Mouse (Mus musculus) gastrocnemius, postnatal 10 days (tissue): ENCODE data around the gene Yaf2. TPM values are rescaled to one million over a fixed set of nuclear protein-coding genes. Genes with fewer than 3 reads are reported as not detected.
"Not testable (repeated sequence)": the region's sequence is repeated elsewhere in the genome, so short reads cannot be mapped to it uniquely, and the experiment has no call there.

Experiments
- DNase-seq: peaks from one replicate; pipeline ENCODE4 v3.0.0; 2021; ENCODE audit warnings: mixed read lengths
- long read RNA-seq, 2 experiments: library from polyadenylated mRNA; stranded (forward); transcript quantifications; one replicate each; pipeline ENCODE4 v2.0.0; 2021
- total RNA-seq, 2 experiments: library from RNA; stranded (reverse); gene quantifications; 2 replicates each; pipeline ENCODE4 v1.2.3; 2021

Gene Yaf2
- total RNA-seq: 10 to 100 TPM; 16.5 to 18.2 TPM
- long read RNA-seq, experiment 1, transcript Yaf2-201 (4 exons, 1,676 nt): minor isoform, 27 of 64 reads
- long read RNA-seq, experiment 1, transcript Yaf2-202 (5 exons, 1,870 nt): major isoform, 28 of 64 reads
- long read RNA-seq, experiment 1, partial matches to known transcripts: 7 of 64 reads
- long read RNA-seq, experiment 1, other reads (novel, unspliced or antisense): 2 of 64 reads
- long read RNA-seq, experiment 2, transcript Yaf2-202 (5 exons, 1,870 nt): minor isoform, 18 of 54 reads
- long read RNA-seq, experiment 2, transcript Yaf2-201 (4 exons, 1,676 nt): major isoform, 31 of 54 reads
- long read RNA-seq, experiment 2, partial matches to known transcripts: 2 of 54 reads
- long read RNA-seq, experiment 2, other reads (novel, unspliced or antisense): 3 of 54 reads

DNA sequence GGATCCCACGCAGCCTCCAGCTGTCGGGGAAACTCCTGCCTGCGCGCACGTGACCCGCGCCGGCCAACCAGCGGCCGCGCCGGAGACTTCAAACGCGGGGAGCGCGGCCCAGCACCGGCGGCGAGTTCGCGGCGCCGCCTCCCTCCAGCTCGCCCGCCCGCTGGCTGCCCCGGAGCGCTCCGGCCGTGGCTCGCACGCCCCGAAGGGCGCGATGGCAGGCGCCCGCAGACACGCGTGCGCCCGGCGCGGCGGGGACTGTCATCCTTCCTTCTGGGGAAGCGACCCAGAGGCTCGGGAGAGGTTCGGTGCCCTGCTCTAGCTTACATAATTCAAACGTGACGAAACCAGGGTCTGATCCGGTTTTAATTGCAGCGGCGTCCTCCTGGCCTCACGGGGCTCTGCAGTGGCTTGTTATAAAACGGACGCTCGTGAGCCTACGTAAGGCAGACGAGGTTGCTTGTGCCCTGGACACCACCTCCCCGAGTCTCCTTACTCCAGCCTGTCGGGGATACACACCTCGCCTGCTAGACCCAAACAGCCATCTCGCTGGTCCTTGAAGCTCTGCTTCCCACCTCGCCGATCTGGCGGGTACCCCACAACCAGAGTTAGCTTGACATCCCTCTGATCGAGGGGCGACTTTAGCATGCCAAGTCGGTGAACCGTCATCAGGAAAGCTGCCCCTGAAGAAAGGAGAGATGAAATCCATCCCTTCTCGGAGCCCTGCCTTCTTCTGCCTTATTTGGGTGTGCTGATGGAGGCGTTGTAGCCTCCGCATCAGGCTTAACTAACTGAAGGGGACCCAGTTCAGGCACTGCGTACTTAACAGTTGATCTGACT lies at the start of gene Yaf2:
TSS of gene Yaf2 (minus strand) at position 11 of the 837 bp plus-strand sequence.
- DNase-seq: peak; percentile 84

DNA sequence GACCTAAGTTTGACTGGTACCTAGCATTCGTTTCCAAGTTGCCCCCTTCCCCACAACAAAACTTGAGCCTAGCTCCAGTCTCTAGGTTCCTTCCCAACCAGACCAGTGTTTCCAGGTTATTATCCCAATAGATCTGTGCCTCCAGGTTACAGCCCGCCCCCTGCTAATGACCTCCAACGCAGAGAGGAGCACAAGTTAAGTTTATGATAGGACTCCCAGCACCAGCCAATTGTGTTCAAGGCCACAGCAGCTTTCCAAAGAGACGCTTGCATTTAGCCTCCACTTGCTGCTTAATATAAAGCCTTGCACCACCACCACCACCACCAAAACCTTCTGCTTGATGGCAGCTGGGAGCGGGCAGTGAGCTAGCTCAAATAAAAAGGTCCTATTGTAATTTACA lies 44.6 kb upstream of the Yaf2 start:
- no peak for DNase-seq

DNA sequence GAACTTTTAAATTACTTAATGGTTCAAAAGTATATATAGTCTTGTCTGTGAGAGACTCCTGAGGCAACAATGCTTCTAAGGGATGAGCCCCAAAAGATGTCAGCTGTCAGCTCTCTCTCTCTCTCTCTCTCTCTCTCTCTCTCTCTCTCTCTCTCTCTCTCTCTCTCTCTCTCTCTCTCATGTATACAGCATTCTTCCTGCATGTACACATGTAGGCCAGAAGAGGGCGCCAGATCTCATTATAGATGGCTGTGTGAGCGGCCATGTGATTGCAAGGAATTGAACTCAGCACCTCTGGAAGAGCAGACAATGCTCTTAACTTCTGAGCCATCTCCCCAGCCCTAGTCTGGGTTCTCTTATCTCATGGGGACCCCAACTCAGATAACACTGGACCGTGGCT lies 42.4 kb upstream of the Yaf2 start:
- no peak for DNase-seq

DNA sequence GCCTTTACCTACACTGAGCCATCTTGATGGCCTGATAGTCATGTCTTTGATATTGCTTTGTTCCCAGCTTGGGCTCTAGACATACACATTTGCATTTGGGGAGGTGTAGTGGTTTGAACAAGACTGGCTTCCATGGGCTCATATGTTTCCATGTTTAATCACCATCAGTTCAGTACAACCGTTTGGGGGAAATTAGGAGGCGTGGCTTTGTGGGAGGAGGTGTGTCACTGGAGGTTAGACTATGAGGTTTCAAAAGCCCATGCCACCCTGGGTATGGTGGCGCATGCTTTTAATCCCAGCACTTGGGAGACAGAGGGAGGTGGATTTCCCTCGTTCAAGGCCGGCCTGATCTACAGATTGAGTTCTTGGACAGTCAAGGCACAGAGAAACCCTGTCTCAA lies 39.0 kb upstream of the Yaf2 start:
- DNase-seq: no peak

DNA sequence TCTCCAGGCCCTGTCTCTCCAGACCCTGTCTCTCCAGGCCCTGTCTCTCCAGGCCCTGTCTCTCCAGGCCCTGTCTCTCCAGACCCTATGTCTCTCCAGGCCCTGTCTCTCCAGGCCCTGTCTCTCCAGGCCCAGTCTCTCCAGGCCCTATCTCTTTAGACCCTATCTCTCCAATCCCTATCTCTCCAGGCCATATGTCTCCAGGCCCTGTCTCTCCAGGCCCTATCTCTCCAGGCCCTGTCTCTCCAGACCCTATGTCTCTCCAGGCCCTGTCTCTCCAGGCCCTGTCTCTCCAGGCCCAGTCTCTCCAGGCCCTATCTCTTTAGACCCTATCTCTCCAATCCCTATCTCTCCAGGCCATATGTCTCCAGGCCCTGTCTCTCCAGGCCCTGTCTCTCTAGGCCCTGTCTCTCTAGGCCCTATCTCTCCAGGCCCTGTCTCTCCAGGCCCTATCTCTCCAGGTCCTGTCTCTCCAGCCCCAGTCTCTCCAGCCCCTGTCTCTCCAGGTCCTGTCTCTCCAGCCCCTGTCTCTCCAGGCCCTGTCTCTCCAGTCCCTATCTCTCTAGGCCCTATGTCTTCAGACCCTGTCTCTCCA lies 35.9 kb upstream of the Yaf2 start:
- DNase-seq: not testable (repeated sequence)

DNA sequence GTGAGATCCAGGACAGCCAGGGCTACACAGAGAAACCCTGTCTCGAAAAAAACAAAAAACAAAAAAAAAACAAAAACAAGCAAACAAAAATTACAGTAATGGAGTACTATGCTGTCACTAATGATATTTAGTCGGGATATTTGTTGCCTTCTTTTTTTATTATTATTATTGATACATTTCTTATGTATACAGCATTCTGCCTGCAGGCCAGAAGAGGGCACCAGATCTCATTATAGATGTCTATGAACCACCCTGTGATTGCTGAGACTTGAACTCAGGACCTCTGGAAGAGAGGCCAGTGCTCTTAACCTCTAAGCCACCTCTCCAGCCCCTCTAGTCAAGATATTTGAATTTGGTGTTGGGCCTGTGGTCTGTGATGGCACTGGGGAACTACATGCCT lies 35.1 kb upstream of the Yaf2 start:
- DNase-seq: no peak

DNA sequence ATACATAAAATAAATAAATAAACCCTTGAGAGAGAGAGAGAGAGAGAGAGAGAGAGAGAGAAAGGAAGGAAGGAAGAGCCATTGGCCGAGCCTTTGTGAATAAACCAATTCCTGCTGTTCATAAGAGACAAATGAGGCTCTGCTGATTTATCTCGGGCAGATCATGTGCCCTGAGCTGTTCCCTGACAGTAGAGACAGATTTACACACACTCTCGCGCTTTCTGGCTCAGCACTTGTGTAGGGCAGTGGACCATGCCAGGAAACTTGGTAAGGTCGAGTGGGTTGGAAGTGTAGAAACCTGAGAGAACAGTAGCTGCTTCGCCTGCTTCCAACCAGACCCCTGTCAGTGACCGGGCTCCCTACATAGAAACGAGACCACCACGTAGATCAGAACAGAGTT lies 31.8 kb upstream of the Yaf2 start:
- DNase-seq: no peak

DNA sequence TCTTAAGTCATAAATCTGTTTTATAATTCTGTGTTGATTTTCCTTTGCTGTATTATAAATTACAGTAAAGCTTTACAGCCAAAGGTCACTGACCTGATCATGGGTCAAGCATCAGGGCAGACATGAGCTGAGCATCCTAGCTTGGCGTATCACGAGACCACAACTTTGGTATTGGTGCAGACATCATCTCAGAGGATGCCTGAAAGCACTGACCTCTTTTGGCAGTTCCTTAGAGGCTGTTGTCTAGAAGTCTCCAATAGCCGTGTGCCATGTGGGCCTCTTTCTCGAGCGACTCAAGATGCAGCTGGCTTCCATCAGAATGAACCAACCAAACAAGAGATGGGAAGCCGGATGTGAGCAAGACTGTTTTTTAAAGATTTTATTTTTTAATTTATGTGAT lies 28.8 kb upstream of the Yaf2 start:
- no peak for DNase-seq

DNA sequence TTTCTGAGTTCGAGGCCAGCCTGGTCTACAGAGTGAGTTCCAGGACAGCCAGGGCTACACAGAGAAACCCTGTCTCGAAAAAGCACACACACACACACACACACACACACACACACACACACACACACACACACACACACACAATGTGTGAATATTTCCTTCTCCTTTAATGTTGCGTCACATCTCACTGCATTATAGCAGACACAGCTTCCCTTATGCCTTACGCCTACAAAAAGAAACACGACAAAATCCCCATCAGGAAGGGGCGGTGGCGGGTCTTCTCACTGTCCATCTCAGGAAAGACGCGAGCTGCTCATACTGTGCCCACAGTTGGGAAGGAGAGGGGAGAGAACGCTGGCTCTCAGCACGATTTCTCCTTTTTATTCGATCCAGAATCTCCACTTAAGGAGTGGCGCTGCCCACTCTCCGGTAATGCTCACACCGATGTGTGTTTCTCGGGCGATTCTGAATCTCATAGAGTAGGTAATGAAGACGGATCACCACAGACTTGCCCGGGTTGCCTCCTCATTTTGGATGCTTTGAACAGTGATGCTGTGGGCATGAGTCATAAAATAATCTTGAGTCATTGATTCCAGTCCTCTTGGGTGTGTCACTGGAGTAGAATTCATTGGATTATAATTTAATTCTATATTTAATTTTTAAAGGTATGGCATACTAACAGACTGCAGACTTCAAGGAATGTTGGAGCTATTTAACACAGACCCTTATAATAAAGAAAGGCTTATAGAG lies 21.8 kb upstream of the Yaf2 start:
- DNase-seq: no peak

DNA sequence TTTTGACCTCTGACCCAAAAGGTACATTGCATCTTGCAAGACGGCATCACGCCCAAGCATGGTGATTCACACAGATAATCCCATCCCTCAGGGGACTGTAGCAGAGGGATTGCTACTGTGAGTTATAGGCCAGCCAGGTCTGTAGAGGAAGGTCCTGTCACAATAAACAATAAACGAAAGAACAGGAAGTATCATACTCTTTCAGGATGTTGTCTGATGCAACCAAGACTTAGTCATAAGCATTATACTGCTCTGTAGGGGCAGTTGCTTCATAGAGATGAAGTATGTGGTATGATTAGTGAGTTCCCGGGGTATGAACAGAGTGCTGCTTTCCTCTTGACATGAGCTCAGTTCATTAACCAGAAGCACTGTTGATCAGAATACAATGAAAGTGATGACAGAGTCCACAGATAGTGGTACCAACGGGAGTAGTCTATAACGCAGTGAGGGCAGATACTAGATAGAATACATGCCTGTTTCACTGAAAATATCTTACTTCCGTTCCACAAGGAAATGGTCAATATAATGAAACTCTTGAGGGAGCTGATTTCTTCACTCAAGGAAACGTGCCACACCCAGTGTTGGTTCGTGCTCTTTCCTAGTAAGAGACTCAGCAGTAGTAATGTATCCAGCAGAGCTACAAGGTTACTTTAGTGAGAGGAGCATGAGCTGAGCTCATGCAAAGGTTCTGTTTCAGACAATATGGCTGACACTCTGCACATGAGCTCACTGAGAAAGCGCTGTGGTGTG lies 4.1 kb upstream of the Yaf2 start:
- no peak for DNase-seq

DNA sequence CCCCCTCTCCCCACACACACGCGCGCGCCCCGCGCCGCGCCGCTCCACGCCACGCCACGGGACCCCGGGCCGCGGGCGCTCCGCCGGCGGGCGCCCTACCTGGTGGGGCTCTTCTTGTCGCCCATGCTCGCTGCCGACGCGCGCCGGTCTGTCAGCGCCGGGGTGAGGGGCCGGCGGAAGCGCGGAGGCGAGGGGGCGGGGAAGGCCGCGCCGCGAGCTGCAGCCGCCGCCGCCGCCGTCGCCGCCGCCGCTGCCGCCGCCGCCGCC lies 144 bp downstream of the Yaf2 start:
- no peak for DNase-seq

DNA sequence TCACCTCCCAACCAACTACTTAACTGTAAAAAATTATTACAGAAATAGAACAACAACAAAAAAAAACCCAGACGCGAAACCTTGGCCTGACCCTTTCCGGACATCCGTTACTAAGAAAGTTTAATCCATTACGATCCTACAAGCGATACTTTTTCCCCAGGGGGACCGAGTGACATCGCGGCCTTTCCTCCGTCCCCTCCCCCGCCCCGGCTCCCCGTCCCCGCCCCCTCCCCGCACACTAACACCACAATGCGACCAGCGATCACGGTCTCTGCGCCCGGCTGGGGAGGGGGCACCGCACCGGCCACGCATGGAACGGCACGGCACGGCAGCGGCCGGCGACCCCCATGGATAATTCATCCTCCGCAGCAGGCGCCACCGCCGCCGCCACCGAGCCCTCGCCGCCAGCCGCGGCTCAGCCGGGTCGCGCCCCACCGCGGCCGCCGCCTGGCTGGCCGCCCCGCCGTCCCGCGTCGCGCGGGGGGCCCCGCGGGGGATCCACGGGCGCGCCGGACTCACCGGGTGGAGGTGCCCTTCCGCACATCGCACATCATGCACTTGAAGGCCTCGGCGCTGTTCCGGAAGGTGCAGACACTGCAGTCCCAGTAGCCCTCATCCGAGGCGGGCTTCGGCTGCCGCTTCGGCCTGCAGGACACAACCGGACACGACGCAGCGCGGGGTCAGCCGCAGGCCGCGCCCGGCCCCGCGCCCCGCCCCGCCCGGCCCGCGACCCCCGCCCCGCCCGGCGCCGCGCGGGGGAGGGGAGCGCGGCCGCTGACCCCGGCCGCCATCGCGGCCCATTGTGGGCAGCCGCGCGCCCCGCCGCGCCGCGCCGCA lies 696 bp downstream of the Yaf2 start:
- peak; percentile 60 for DNase-seq

DNA sequence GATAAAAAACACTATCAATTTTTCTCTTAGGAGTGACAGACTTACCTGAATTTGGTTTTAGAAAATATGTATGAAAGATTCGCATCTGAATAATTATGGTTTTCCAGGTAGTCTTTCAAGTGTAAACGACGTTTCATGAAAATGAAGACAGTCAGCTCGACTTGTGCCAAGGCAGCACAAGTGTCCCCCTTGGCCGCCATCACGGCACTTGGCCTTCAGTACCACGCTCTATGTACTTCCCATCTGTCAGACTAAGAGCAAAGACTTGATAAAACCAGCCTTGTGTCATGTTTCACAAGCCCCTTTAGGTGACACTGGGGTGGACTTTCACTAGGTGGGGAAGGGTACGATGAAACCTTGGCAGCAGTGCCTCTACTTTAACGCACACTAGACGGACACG lies 5.5 kb downstream of the Yaf2 start:
- no peak for DNase-seq

DNA sequence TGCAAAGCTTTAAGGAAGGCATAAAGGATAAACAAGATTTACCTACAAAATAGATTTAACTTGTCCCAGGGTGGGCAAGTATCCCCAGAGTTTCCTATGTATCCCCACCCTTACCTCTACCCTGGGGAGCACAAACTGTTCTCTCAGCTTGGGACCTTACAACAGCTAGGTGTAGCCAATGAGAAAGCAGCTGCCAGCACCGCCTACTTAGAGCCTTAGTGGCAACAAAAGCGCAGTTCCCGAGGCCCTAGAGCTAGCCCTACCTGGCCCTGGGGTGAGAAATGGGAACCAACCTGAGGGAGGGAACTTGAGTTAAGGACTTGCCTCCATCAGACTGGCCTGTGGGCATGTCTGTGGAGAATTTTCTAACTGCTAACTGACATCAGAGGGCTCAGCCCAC lies 9.5 kb downstream of the Yaf2 start:
- DNase-seq: no peak

DNA sequence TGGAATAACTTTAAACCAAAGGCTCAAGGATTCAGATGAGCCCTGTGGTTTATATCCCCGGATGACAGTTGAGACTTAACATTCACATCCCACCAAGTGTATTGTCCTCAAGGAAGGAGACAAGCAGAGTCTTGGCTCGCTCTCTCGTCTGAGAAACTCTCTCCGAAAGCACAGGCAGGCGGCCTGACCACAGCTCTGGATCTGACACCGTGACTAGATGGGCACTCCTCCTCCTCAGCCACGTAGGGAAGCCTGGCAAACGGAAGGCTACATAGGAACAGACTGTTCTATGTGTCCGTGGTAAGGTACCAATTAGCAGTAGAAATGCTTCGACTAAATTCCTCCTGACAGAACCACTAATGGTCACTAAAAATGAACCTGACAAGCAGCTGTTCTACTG lies 10.1 kb downstream of the Yaf2 start:
- DNase-seq: no peak

DNA sequence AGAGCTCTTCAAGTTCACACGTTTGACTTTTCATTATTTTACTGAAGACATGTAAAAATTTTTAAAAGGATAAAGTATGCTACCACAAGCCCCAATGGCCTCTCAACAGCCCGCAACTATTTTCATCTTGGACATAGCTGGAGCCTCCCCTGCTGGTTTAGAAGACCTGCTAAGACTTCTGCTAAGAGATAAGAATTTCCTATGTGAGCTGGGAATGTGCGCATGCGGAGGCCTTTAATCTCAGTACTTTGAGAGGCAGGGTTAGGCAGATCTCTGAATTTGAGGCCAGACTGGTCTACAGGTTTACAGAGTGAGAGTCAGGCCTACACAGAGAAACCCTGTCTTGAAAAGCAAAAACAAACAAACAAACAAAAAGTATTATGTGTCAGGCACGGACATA lies 11.4 kb downstream of the Yaf2 start:
- DNase-seq: no peak

DNA sequence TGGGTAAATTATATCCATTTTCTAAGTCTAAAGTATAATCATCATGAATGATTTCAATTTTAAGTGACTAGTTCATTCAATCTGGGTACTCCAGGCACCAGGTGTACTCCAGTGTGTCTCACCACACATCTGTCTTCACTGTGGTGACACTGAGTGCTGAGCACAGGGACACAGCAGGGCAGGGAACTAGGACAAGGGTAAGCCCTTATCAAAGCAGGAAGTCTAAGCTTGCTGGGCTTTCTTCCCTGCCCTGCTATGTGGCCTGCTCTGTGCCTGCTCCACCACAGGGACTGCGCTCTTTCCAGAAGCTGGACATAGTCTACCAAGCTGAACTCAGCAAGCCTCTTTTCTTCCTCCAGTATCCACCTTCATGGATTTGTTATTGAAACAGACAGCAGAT lies 18.0 kb downstream of the Yaf2 start:
- no peak for DNase-seq

DNA sequence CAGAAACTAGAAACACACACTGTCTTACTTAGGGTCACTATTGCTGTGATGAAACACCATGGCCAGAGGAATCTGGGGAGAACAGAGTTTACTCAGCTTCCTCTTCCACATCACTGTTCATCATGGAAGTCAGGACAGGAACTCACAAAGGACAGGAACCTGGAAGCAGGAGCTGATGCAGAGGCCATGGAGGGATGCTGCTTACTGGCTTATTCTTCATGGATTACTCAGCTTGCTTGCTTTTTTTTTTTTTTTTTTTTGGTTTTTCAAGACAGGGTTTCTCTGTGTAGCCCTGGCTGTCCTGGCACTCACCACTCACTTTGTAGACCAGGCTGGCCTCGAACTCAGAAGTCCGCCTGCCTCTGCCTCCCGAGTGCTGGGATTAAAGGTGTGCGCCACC lies 26.4 kb downstream of the Yaf2 start:
- DNase-seq: not testable (repeated sequence)

DNA sequence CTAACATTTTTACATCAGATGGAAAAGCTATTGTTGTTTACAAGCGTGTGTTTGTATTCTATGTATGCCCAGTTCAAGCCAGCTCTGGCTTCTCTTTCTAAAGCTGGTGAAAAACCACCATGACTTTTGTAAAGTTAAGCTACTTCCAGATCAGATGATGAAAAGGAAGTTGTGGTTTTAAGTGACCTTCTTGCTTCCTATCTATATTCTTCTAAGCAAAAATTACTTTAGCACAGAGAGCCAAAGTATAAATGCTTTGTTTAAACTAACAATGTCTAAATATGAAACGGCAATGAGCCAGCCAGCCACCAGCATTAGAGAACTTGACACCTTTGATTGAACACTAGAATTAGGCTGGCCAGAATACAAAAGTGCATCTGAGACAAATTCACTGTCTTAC lies 38.5 kb downstream of the Yaf2 start:
- no peak for DNase-seq

DNA sequence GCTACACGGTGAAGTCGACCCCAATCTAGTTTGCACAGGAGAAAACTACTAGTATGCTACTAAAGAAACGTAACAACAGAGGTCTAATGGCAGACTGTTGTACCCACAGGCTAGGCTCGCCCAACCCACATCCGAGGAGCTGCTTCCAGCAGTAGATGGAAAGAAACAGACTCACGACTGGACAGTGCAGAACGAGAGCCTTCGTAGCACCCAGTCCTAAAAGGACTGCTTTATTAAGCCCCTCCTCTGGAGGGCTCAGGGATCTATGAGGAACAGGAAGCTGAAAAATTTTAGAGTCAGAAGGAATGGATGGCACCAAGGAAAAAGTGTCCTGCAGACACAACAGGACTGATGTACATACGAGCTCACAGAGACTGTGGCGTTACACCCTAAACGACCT lies 42.3 kb downstream of the Yaf2 start:
- no peak for DNase-seq

DNA sequence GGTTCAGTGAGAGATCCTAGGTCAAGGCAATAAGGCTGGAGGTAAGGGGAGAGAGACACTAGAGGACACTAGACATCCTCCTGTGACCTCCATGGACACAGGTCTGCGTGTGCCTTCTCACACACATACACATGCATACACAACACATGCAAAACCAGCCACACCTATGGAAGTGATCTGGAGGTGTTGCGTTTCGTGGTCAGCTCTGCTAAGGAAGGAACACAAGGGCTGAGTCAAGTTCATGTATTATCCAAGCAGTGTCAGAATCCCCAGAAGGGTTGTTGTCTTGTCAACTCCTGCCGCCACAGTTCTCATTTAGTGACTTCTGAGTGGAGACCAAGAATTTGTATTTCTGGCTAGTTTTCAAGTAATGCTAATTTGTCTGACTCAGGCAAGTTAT lies 48.4 kb downstream of the Yaf2 start:
- DNase-seq: no peak
